Mouse (Mus musculus): ENCODE data around the gene Ppp1cc.

GRCm38 (mm10) chr5:122115266-122115763 is 42.8 kb upstream of the Ppp1cc start:
- TF ChIP-seq GATA1 (IDR thresholded peaks at IDR 0.05; ENCODE audit: borderline replicate concordance, low read length) (no peak), FLI1 (IDR thresholded peaks at IDR 0.05; ENCODE audit: low read length) (no peak)

Measured in megakaryocyte, embryonic 14.5 days (primary cell).